Mouse (Mus musculus): ENCODE data around the gene Gabbr1.

The Gabbr1 gene

DNA sequence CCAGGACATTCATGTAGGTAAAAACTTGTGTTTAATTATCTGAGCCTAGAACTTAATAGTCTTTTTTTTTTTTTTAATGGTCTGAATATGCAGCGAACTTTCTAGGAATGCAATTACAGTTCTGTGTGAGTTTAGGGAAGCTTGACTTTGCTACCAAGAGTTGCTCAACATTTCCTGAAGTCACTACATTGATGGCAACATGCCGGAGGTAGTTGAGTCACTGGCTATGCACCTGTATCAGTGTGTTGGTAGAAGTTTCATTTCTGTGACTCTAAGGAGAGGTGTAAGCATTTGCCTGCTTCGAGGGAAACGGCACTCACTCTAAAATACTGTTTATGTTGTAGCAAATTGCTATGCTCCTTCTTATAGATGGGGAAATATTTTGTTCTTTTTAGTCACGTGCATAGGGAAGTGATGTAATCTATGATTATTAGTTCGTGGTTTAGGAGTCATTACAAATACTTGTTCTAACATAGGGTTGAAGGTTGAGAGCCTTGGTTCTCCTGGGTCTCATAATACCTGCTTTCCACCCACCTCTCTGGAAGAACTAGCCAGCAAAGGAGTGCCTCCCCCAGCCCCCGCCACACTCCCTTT is 1.0 kb upstream of the Gabbr1 start:
- DNase-seq (ENCODE audit: low spot score) = no peak

DNA sequence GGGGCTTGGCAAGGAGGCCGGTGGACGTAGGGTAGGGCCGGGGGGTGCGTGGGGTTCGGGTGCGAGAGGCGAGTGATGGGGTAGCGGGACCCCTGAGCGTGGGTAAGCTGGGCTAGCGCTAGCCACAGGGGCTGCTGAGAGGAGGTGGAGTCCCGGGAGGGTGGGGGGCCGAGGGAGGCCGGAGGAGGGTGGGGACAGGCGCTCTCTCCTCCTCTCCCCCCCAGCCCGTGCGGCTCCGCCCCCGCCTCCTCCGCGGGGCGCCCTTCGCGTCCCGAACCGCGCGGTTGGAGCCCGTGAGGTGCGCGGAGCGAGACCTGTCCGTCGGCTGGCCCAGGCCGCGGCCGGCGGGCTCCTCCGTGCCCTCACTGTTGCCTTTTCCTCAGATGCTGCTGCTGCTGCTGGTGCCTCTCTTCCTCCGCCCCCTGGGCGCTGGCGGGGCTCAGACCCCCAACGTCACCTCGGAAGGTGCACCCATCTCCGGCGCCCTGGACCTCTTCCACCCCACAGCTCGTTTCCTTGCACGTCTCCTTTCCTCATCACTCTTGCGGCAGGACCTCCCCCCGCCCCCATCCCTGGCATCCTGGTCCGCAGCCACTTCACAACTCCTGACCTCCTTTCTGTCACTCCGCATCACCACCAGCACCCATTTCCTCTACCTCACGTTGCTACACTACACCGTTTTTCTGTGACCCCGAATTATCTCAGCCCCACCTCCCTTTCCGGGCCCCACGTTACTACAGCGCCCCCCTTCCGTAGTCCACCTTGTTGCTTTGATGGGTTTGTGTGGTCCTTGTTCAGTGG is 746 bp downstream of the Gabbr1 start:
- no peak for DNase-seq (ENCODE audit: low spot score)

DNA sequence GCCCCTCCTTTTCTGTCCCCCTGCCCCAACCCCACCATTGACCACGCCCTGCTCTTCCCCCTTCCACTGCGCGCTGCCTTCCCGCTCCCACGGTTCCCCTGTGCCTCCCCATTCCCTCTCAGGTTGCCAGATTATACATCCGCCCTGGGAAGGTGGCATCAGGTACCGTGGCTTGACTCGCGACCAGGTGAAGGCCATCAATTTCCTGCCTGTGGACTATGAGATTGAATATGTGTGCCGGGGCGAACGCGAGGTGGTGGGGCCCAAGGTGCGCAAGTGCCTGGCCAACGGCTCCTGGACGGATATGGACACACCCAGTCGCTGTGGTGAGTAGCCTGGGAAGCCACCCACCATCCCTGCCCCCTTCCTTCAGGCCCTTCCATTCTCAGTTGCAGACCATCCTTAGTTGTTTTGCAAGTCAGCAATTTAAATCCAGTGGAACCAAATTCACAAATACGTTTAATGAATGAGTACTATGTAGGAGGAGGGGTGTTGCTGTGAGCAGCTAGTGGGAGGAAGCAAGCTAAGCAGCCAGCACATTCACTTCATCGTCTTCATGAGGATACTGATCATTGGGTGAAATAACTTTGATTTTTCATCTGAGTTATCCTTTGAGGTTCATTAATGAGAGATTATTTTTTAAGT is 1.7 kb downstream of the Gabbr1 start:
- no peak for DNase-seq (ENCODE audit: low spot score)

DNA sequence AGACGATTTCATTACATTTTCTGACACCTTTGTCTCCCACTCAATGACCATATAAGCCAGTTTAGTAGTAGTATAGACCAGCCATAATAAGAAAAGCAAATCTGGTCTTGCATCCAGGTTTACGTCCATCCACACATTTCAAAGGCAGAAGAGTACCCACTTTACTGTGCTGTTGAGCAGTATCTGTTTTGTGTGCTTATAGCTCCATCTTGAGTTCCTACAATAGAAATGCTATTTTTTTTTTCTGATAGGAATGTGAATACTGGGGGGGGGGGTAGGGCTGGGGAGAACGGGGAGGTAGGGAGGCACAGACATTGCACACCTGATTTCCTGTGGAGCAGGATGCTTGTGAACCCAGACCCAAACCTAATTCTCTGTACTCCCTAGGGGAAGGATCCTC is 2.2 kb downstream of the Gabbr1 start:
- no peak for DNase-seq (ENCODE audit: low spot score)

DNA sequence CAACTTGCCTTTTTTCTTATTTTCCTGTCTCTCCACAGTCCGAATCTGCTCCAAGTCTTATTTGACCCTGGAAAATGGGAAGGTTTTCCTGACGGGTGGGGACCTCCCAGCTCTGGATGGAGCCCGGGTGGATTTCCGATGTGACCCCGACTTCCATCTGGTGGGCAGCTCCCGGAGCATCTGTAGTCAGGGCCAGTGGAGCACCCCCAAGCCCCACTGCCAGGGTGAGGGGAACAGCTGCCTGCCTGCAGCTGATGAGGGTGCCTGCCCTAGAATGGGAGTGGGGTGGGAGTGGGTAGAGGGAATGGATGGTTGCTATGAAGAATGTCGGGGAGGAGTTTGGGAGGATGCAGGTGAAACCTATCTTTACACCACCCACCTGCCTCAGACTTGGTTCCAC is 2.6 kb downstream of the Gabbr1 start:
- no peak for DNase-seq (ENCODE audit: low spot score)

DNA sequence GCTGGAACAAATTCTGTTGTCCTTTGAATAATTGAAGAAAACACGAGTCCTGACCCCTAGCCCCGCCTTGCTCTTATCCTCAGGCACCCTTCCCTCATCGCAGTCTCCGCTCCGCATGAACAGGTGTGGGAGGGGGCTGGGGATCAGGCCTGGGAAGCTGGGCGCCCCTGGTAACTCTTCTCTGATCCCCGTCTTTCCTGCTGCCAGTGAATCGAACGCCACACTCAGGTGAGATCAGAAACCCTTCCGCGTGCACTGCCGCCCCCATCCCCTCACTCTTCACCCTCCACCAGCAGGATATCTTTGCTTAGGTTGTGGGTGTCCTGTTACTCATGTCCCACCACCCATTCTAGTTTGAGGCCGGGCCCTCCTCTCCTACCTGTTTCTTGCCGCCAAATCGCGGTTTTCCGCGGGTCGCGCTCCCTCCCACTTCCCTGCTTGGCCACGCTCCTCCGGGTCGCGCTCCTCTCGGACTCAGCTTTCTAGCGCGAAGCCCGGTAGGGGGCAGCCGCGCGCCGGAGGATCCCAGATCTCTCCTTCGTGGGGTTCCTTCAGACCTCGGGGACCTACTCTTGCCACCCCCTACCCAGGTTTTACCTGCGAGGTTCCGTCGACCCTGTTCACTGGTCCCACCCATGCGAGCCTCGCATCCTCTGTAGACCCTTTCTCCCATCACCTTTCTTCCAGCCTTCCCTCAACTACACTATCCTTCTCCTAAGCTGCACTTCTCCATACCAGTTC is 4.0 kb downstream of the Gabbr1 start:
- peak; percentile 36 for DNase-seq (ENCODE audit: low spot score)

DNA sequence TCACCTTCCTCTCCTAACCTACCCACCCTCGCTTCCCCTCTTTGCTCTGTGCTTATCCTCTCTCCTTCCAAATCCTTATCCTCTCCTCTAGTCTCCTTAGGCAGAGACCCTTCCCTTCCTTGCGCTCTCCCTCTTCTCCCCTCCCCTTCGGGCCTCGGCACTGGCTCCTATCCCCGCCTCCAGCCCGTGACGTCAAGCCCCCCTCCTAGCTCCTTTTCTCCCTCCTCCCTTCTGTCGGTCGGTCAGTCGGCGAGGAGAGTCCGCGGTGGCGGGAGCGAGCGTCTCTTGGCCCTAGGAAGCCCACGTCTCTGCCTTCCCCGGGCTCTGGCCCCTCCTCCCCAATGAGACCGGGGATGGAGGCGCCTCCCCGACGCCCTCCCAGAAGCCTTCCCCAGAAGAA is 4.6 kb downstream of the Gabbr1 start:
- peak; percentile 30 for DNase-seq (ENCODE audit: low spot score)

DNA sequence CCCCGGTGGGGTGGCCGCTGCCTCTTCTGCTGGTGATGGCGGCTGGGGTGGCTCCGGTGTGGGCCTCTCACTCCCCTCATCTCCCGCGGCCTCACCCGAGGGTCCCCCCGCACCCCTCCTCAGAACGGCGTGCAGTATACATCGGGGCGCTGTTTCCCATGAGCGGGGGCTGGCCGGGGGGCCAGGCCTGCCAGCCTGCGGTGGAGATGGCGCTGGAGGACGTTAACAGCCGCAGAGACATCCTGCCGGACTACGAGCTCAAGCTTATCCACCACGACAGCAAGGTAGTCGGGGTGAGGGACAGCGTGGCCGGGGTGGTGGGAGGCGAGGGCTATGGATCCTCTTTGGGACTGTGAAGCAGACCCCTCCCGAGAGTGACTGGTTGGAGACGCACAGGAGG is 5.1 kb downstream of the Gabbr1 start:
- no peak for DNase-seq (ENCODE audit: low spot score)

DNA sequence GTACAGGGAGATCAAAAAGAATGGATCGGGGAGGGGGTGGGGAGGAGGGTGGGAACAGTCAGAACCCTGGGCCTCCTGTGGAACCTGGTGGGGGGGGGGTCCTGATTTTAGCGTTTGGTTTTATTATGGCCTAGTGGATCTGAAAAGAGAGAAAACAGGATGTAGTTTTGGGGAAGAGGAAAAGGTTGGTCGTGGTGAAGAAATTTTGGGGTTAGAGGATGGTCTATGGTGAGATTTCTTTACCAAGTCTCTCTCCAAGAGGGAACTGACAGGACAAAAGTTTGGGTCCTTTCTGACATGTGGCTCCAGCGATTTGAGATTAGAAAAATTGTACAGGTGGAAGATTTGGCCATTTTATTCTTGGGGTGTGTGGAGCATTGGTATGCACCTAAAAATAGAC is 6.0 kb downstream of the Gabbr1 start:
- no peak for DNase-seq (ENCODE audit: low spot score)

DNA sequence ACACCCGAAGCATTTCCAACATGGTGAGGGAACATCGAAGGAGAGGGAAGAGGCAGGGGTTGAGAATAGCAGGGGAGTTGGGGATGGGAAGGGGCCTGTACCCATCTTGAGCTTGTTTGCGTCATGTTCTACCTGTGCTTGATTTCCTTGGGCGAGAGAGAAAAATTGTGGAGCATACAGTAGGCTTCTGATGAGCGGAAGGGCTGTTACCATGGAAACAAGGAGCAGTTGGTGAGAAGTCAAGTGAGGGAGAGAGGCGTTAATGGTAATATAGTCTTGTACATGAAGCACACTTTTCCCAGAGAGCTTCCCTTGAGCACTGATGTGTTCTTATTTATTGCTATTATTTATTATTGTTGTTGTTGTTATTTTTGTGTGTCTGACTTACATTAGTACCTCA is 11.2 kb downstream of the Gabbr1 start:
- DNase-seq (ENCODE audit: low spot score) = no peak

DNA sequence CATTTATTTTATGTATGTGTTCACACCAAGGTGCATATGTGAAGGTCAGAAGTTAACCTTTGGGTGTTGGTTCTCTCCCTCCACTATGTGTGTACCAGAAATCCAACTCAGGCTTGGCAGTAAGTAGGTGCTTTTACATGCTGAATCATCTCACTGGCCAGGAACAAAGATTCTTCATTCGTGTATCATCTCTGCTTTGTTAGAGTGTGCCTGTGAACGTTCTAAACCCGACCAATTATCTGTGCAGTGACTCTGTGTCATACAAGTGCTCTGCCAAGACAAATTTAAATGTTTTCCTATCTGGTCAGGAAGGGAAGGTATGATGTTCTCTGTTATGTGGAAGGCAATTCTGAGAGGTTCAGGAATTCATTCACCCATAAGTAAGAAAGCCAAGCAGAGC is 15.7 kb downstream of the Gabbr1 start:
- no peak for DNase-seq (ENCODE audit: low spot score)

DNA sequence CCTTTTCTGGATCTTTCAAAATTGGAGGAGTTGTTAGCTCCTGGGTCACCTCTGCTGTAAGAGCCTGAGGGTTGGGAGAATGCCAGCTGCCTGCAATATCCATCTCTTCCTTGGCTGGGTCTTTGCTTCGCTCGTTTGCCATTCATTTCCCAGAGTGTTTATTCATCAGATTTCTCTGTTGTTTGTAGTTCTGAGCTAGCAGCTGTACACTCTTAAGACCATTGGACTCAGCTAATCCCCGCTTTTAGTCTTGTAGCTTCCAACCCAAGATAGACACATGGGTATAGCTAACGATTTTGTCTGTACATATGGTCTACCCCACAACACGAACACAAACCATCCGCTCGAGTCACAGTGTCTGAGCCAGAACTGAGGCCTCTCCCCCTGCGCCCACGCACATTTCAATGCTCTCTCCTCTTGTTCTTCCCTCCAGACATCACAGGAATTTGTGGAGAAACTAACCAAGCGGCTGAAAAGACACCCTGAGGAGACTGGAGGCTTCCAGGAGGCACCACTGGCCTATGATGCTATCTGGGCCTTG is 16.4 kb downstream of the Gabbr1 start:
- DNase-seq (ENCODE audit: low spot score) = no peak

DNA sequence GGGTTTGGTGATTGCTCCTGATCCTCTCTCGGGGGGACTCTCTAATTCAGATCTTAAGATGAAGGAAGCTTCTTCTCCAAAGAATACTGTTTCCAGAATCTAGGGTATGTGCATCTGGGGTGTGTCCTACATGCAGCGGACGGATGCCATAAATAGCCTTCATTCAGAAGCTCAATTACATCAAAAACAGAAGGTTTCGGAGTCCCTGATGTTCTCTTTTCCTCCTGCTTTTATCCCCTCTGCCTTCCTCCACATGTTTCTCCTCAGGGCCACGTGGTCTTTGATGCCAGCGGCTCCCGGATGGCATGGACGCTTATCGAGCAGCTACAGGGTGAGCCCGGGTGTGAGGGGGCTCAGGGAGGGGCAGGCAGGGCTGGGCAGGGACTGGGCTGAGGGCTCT is 17.3 kb downstream of the Gabbr1 start:
- no peak for DNase-seq (ENCODE audit: low spot score)

DNA sequence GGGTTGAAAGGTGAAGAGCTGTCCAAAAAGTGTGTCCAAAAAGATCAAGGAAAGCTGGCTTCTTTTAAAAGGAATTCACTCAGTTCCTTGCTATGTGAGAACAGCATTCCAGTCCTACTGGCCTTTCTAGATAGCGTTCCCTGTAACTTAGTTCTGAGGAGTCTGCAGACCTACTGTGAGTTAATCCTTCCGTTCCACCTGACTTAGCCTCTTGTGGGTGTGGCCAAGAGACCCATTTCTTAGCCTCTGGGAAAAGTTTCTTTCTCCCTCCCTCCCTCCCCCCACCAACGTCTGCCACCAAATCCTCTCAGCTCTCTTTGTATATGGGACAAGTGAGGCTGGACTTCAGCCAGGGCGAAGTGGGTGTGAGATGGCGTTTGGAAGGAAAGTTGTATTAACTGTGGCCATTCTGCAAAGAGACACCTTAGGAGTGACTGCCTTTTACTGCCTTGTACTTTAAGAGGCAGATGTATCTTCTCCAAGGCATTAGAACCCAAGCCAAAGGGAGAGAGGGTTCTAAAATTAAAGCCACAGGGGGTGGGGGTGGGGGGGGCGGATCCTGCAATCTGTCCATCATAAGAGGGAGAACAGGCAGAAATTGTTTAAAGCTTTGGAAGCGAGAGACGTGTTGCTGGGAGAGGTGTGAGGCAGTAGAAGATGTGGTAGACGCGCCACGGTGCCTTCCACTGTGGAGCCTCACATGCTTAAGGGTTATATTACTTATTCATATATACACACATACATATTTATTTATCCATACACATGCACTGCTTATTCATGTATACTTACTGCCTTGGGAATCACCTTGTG is 18.1 kb downstream of the Gabbr1 start:
- no peak for DNase-seq (ENCODE audit: low spot score)

DNA sequence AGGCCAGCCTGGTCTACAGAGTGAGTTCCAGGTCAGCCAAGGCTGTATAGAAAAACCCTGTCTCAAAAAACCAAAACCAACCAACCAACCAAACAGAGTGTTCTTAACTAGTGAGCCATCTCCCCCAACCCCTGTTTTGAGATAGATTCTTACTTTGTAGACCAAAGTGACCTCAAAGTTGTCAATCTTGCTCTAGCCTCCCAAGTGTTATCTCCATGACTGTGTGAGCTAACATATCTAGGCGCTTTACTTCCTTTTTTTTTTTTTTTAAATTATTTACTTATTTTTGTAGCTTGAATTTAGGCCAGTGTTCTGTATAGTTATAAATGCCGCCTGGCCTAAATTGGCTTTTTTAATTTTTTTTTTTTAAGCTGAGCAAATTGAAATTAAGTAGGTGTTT is 20.2 kb downstream of the Gabbr1 start:
- no peak for DNase-seq (ENCODE audit: low spot score)

DNA sequence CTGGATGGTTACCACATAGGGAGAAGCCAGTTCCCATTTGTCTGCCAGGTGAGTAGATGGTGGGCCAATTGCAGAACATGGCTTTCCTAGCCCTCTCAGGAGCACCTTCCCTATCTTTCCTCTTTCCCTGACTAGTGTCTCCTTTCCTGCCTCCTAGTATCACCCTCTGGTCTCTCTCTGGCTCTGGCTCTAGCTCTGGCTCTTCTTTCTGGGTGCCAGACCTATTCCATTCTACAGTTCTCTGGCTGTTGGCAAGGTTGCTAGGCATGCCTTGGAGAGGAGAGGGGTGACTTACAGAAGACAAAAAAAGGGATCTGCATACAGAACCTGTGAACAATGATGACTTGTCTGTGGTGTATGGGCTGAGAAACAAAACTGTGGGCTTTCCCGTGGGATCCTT is 22.1 kb downstream of the Gabbr1 start:
- DNase-seq (ENCODE audit: low spot score) = no peak

DNA sequence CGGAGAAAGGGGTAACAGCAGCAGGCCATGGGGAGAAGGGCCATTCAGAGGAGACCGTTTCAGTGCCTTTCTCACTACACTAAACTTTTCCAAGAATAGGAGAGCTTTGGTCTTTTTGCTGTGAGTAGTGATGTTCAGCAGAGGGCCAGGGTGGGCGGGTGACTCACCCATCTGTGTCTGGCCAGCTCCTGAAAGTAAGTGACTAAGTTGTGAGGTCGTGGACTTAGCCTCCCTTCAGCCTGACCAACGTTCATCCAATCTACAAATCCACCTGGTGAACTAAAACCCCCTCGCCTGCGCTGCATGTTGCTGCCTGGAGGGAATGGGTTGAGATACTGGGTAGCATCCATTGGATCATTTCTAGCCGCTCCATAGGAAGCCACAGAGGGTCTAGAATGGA is 24.4 kb downstream of the Gabbr1 start:
- DNase-seq (ENCODE audit: low spot score) = no peak

DNA sequence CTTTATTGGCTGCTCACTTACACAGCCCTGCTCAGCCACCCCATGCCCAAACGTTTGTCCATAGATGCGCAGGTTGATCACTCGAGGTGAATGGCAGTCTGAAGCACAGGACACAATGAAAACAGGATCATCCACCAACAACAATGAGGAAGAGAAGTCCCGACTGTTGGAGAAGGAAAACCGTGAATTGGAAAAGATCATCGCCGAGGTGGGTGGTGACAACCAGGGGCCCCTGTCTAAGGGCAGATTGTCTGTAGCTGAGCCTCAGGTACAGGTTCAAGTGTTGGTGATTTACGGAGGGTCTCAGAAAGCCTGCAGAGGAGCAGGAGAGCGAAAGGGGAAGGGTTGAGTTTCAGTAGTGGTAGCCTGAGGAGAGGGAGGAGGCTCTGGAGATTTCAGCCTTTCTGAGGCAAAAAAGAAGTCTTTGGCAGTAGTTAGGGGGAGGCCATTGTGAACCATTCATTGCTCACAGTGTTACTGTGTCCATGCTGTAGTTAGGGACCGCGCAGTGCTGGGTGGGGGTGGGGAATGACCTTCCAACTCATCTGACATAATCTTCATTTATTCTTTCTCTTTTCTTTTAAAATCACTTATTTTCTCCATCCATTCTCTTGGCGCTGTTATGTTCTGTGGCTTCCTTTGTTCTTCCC is 26.4 kb downstream of the Gabbr1 start:
- DNase-seq (ENCODE audit: low spot score) = no peak

DNA sequence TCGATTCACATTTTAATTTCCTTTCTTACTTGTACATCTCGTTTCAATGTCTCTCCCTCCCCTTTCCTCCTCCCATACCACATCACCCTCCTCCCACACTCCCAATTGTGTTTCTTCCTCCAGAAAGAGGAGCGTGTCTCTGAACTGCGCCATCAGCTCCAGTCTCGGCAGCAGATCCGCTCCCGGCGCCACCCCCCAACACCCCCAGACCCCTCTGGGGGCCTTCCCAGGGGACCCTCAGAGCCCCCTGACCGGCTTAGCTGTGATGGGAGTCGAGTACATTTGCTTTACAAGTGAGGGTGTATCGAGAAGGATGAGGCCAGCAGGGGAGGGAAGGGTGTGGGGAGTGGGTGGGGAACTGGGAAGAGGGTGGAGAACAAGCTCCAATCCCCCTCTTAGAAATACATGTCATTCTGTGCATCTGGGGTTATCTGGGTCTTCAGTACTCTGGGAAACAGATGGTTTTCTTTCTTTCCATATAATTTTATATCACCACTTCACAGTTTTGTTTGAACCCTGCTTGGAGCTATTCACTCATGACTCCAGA is 27.0 kb downstream of the Gabbr1 start:
- no peak for DNase-seq (ENCODE audit: low spot score)

DNA sequence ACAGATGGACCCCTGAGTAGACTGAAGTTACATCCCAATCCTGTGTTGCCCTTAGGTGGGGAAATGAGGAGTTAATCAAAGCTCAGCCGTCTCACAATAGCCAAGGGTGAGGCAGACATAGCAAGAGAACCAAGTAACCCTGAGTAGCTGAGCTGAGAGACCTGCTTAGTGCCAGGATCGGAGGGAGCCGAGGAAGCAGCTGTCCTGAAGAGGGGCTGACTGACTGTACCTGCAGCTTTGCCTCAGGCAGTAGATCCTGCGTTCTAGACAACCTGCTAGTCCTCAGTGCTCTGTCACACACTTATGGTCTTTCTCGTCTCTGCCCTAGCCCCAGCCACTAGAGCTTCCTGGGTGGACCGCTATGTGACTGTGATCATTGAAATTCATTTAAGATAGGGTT is 29.4 kb downstream of the Gabbr1 start:
- no peak for DNase-seq (ENCODE audit: low spot score)

DNA sequence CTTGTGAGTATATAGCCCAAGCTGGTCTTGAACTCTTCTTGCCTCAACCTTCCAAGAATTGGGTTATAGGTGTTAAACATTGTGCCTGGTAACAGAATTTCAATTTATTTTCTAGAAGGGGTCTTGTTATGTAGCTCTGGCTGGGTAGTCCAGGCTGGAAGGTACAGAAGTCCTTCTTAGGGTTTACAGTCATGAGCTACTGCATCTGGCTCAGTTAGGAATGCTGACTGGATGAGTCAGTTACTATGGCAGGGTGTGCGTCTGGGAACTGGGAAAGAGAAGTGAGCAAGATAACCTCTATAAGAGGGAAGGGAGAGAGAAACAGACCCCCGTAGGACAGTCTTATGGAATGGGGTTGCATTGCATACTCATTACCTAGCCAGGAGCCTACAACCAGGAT is 30.0 kb downstream of the Gabbr1 start:
- DNase-seq (ENCODE audit: low spot score) = no peak

All from ovary, postnatal 10 days (tissue).